In genomic region chr4:63154699-63155098, GRCm38 (mm10) we compare ENCODE assay signal across 23 mouse cellular contexts. TPM values are rescaled to one million over a fixed set of nuclear protein-coding genes. Genes with fewer than 3 reads are reported as not detected.
DNase-seq lines count a peak whose midpoint lies in the region; ATAC-seq and TF ChIP-seq lines count a peak whose summit lies in the region.
"Had no signal": no experiment of that assay in that cellular context is flagged by ENCODE, and none has a peak within 500 bp of the region (broad histone marks: within the 10 kb centered on the region; RNA-seq: fewer than 3 reads in every experiment).

TSS of gene Ambp (minus strand) at chr4:63154799.

- no peaks in the 10 kb centered on the region for H3K27me3 ChIP-seq in erythroblast, embryonic 14.5 days (ENCODE audit: control insufficient read depth)
- H3K27me3 ChIP-seq in stomach, embryonic 14.5 days (ENCODE audit: control insufficient read depth, insufficient read depth, low read length), result no peaks in the 10 kb centered on the region
- no peaks in the 10 kb centered on the region for H3K27me3 ChIP-seq in stomach, postnatal 0 days (ENCODE audit: control insufficient read depth, insufficient read depth, low read length)
- no peaks in the 10 kb centered on the region for H3K27me3 ChIP-seq in liver, embryonic 15.5 days
- no peaks in the 10 kb centered on the region for H3K27me3 ChIP-seq in midbrain, postnatal 0 days (ENCODE audit: insufficient read depth, low read length)
- H3K27me3 ChIP-seq: forebrain, embryonic 13.5 days; lung, embryonic 15.5 days had no signal

- peak within 1 kb of the TSS; percentile 56 for H3K4me3 ChIP-seq in erythroblast, embryonic 14.5 days (replicated peaks)
- no peak within 1 kb of the TSS for H3K4me3 ChIP-seq in stomach, embryonic 14.5 days (ENCODE audit: low read depth, low read length)
- H3K4me3 ChIP-seq in stomach, postnatal 0 days (ENCODE audit: low read depth, low read length), result no peak within 1 kb of the TSS
- peak within 1 kb of the TSS; percentile 41 for H3K4me3 ChIP-seq in liver, embryonic 15.5 days (replicated peaks)
- H3K4me3 ChIP-seq in midbrain, postnatal 0 days (ENCODE audit: low read depth, low read length), result no peak within 1 kb of the TSS
- H3K4me3 ChIP-seq: forebrain, embryonic 13.5 days; heart, embryonic 15.5 days; lung, embryonic 15.5 days had no signal

- no peaks in the 10 kb centered on the region for H3K9me3 ChIP-seq in erythroblast, embryonic 14.5 days (ENCODE audit: control insufficient read depth, low read length)
- no peaks in the 10 kb centered on the region for H3K9me3 ChIP-seq in stomach, embryonic 14.5 days (ENCODE audit: control insufficient read depth, low read depth, low read length)
- H3K9me3 ChIP-seq in stomach, postnatal 0 days (ENCODE audit: control insufficient read depth, low read length), result no peaks in the 10 kb centered on the region
- H3K9me3 ChIP-seq in liver, embryonic 15.5 days (replicated peaks), result no peaks in the 10 kb centered on the region
- no peaks in the 10 kb centered on the region for H3K9me3 ChIP-seq in midbrain, postnatal 0 days (ENCODE audit: low read length)
- H3K9me3 ChIP-seq: forebrain, embryonic 13.5 days; heart, embryonic 15.5 days; lung, embryonic 15.5 days had no signal

- peaks cover 5% of the 10 kb centered on the region; the same call in 1 of the 2 replicates for H3K36me3 ChIP-seq in erythroblast, embryonic 14.5 days (ENCODE audit: control insufficient read depth)
- H3K36me3 ChIP-seq in stomach, embryonic 14.5 days (ENCODE audit: control insufficient read depth, insufficient read depth, low read length), result no peaks in the 10 kb centered on the region
- no peaks in the 10 kb centered on the region for H3K36me3 ChIP-seq in stomach, postnatal 0 days (ENCODE audit: control insufficient read depth, insufficient read depth, low read length)
- peaks cover 4% of the 10 kb centered on the region for H3K36me3 ChIP-seq in liver, embryonic 15.5 days (replicated peaks)
- no peaks in the 10 kb centered on the region for H3K36me3 ChIP-seq in midbrain, postnatal 0 days (ENCODE audit: insufficient read depth, low read length)
- H3K36me3 ChIP-seq: heart, embryonic 15.5 days; lung, embryonic 15.5 days had no signal

- no peak for TF ChIP-seq CTCF in stomach, postnatal 0 days (IDR thresholded peaks at IDR 0.05; ENCODE audit: low read depth)
- TF ChIP-seq CTCF in midbrain, postnatal 0 days (IDR thresholded peaks at IDR 0.05), result no peak

- TF ChIP-seq EP300 in stomach, postnatal 0 days (optimal IDR thresholded peaks at IDR 0.05), result no peak

- no peaks in the 10 kb centered on the region for H3K4me1 ChIP-seq in erythroblast, embryonic 14.5 days (ENCODE audit: control insufficient read depth)
- H3K4me1 ChIP-seq in stomach, embryonic 14.5 days (ENCODE audit: control insufficient read depth, insufficient read depth, low read length), result no peaks in the 10 kb centered on the region
- no peaks in the 10 kb centered on the region for H3K4me1 ChIP-seq in stomach, postnatal 0 days (replicated peaks; ENCODE audit: control insufficient read depth, insufficient read depth)
- peaks cover 12% of the 10 kb centered on the region for H3K4me1 ChIP-seq in liver, embryonic 15.5 days (replicated peaks)
- H3K4me1 ChIP-seq in midbrain, postnatal 0 days (ENCODE audit: insufficient read depth, low read length), result no peaks in the 10 kb centered on the region
- H3K4me1 ChIP-seq: forebrain, embryonic 13.5 days; heart, embryonic 15.5 days had no signal

- H3K4me2 ChIP-seq in stomach, embryonic 14.5 days (replicated peaks; ENCODE audit: low read depth, low read length), result no peak within 1 kb of the TSS
- no peak within 1 kb of the TSS for H3K4me2 ChIP-seq in stomach, postnatal 0 days (replicated peaks; ENCODE audit: low read depth)
- H3K4me2 ChIP-seq in liver, embryonic 15.5 days, result no peak within 1 kb of the TSS
- H3K4me2 ChIP-seq in midbrain, postnatal 0 days (ENCODE audit: low read depth, low read length, poor library complexity, severe bottlenecking), result no peak within 1 kb of the TSS
- H3K4me2 ChIP-seq: forebrain, embryonic 13.5 days; heart, embryonic 15.5 days; lung, embryonic 15.5 days had no signal

- H3K9ac ChIP-seq in stomach, embryonic 14.5 days (replicated peaks; ENCODE audit: low read depth, low read length), result no peak within 1 kb of the TSS
- H3K9ac ChIP-seq in stomach, postnatal 0 days (ENCODE audit: low read length), result no peak within 1 kb of the TSS
- H3K9ac ChIP-seq in liver, embryonic 15.5 days, result no peak within 1 kb of the TSS
- no peak within 1 kb of the TSS for H3K9ac ChIP-seq in midbrain, postnatal 0 days (replicated peaks; ENCODE audit: low read length, poor library complexity, severe bottlenecking)
- H3K9ac ChIP-seq: forebrain, embryonic 13.5 days; heart, embryonic 15.5 days; lung, embryonic 15.5 days had no signal

- DNase-seq in stomach, postnatal 0 days (ENCODE audit: low spot score), result no peak
- no peak for DNase-seq in midbrain, postnatal 0 days (ENCODE audit: low spot score)
- DNase-seq in urinary bladder, adult 18-20 months (ENCODE audit: low spot score in 2 of 2), result no peak
- DNase-seq: B cell, adult 2 months; cerebellum, adult 18-20 months; cerebellum, postnatal 25 days; heart, adult 18-20 months; kidney, adult 2 months; lung, postnatal 4 days; right cerebral cortex, postnatal 4 days; thymus, postnatal 36 days had no signal

- H3K27ac ChIP-seq in stomach, embryonic 14.5 days (ENCODE audit: low read length), result no peak within 1 kb of the TSS
- no peak within 1 kb of the TSS for H3K27ac ChIP-seq in stomach, postnatal 0 days (replicated peaks)
- H3K27ac ChIP-seq in liver, embryonic 15.5 days (replicated peaks), result peak within 1 kb of the TSS; percentile 41
- no peak within 1 kb of the TSS for H3K27ac ChIP-seq in midbrain, postnatal 0 days (ENCODE audit: low read depth, low read length)
- H3K27ac ChIP-seq: forebrain, embryonic 13.5 days; heart, embryonic 15.5 days; lung, embryonic 15.5 days had no signal

- ATAC-seq in erythroblast, adult 5-6 weeks (replicated peaks; ENCODE audit: low FRiP score, poor library complexity, severe bottlenecking), result no peak
- ATAC-seq in stomach, embryonic 14.5 days (ENCODE audit: insufficient number of reproducible peaks, insufficient read depth, low FRiP score, low read depth), result no peak
- ATAC-seq in stomach, postnatal 0 days (ENCODE audit: low FRiP score, low TSS enrichment), result no peak
- no peak for ATAC-seq in liver, embryonic 15.5 days (ENCODE audit: insufficient read depth)
- ATAC-seq in midbrain, postnatal 0 days (ENCODE audit: low FRiP score), result no peak
- ATAC-seq: forebrain, embryonic 13.5 days; hindbrain, embryonic 16.5 days; midbrain, embryonic 16.5 days had no signal

- WGBS in stomach, embryonic 14.5 days, result 68% methylated on average over 5 of the region's 5 CpGs
- WGBS in stomach, postnatal 0 days, result 64% methylated on average over 5 of the region's 5 CpGs
- 22% methylated on average over 5 of the region's 5 CpGs for WGBS in liver, embryonic 15.5 days (ENCODE audit: insufficient replicate concordance)
- 65% methylated on average over 5 of the region's 5 CpGs for WGBS in midbrain, postnatal 0 days

RNA-seq across cellular contexts. Expression of gene Ambp, which starts in this region (rescaled TPM):
- polyA plus RNA-seq in erythroblast, embryonic 14.5 days (2012), result 0.25 and 0.71 TPM in 2 replicates
- total RNA-seq in erythroblast, adult 5-6 weeks (2015; ENCODE audit: low replicate concordance), result not detected in 2 replicates
- total RNA-seq in erythroblast, adult 5-6 weeks (2017; ENCODE audit: low replicate concordance), result not detected in 2 replicates
- 33.0 and 54.6 TPM in 2 replicates for polyA plus RNA-seq in stomach, embryonic 14.5 days (2014; fragmentation: Nextera tagmentation; extraction: Ambion mirVana)
- 8.2 and 10.6 TPM in 2 replicates for polyA plus RNA-seq in stomach, postnatal 0 days (2015; fragmentation: Nextera tagmentation; extraction: Ambion mirVana)
- polyA plus RNA-seq in liver, embryonic 15.5 days (2015; fragmentation: Nextera tagmentation; extraction: Ambion mirVana), result 1,215 and 1,486 TPM in 2 replicates
- not detected in 2 replicates for total RNA-seq in midbrain, postnatal 0 days (2014; rRNA removed)
- not detected in 2 replicates for polyA plus RNA-seq in midbrain, postnatal 0 days (2015; fragmentation: Nextera tagmentation; extraction: Ambion mirVana)
- total RNA-seq: gastrocnemius, adult 8-10 months; heart, adult 18-20 months; hematopoietic stem cell, adult 5-6 weeks; left cerebral cortex, adult 8-10 months had no signal
- polyA plus RNA-seq: hindbrain, embryonic 16.5 days; midbrain, embryonic 16.5 days had no signal

Comparison
In these comparisons a context has a peak if more than half of its experiments do, and no peak if none do; other contexts are left out.
1. RNA of gene Ambp (polyA plus RNA-seq): 1,215 to 1,486 TPM in liver, embryonic 15.5 days; 33.0 to 54.6 TPM in stomach, embryonic 14.5 days, 8.2 to 10.6 TPM in stomach, postnatal 0 days, 0.25 to 0.71 TPM in erythroblast, embryonic 14.5 days and not detected in midbrain, postnatal 0 days; every median in the first group is over 10 times any median in the second.
2. H3K4me3 ChIP-seq: peak in erythroblast, embryonic 14.5 days (single experiment) and liver, embryonic 15.5 days (single experiment); none in stomach, embryonic 14.5 days (single experiment), stomach, postnatal 0 days (single experiment) and midbrain, postnatal 0 days (single experiment).